Mouse (Mus musculus): Measurements from ENCODE around the gene Mpi. TPM values are rescaled to one million over a fixed set of nuclear protein-coding genes. Genes with fewer than 3 reads are reported as not detected.

Mpi gene
- polyA plus RNA-seq (2015; fragmentation: Nextera tagmentation; extraction: Ambion mirVana): 75.3 and 80.5 TPM in 2 replicates

DNA sequence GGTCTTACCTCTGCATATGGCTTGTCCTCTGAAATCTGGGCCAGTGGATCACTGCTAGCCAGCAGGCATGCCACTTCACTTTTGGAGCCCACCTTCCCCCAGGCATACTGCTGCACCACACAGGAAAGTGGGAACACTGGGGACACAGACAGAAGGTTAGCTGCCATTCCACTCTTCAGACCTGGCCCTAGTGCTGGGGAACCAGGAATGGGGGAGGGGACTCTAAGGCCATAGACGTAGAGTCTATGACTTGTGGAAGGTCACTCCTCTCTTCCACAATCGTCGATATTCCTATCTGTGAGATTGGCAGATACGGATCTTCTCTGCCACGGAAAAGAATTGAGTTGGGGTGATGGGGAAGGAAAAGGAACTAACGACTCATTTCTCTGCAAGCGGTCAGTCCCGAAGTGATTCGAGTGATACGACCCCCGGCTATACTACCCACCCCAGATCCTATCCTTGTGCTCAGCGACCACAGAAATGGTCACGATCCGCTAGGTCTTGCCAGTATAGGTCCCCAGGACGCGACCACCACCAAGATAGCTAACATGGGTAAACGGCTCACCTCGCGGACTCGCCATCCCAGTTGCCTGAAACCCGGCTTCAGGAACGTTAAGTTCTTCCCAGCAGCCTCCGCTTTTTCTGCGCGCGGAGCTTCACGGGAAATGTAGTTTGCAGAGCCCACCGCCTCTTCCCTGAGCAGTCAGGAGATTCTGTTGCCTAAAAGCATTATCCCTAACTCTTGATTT lies at the start of gene Mpi:
Gene Mpi, minus strand, starts transcription at position 625 of the 749 bp plus-strand sequence.
- no peaks in the 10 kb centered on the region for H3K27me3 ChIP-seq (replicated peaks; ENCODE audit: control insufficient read depth, insufficient read depth, low read length)
- no peaks in the 10 kb centered on the region for H3K9me3 ChIP-seq (ENCODE audit: control insufficient read depth, low read length)
- H3K4me3 ChIP-seq (ENCODE audit: low read length): peak within 1 kb of the TSS; percentile 62
- H3K4me2 ChIP-seq (ENCODE audit: low read length): peak within 1 kb of the TSS; percentile 61
- H3K36me3 ChIP-seq (ENCODE audit: control insufficient read depth, insufficient read depth, low read length): peaks cover 7% of the 10 kb centered on the region; the same call in 1 of the 2 replicates
- no peak within 1 kb of the TSS for H3K27ac ChIP-seq (ENCODE audit: low read depth, low read length)
- H3K9ac ChIP-seq (ENCODE audit: low read depth, low read length): peak within 1 kb of the TSS; percentile 71
- ATAC-seq: peak; percentile 68
- 3% methylated on average over 28 of the region's 28 CpGs for WGBS
- H3K4me1 ChIP-seq (ENCODE audit: control insufficient read depth, insufficient read depth, low read depth, low read length): peaks cover 14% of the 10 kb centered on the region

DNA sequence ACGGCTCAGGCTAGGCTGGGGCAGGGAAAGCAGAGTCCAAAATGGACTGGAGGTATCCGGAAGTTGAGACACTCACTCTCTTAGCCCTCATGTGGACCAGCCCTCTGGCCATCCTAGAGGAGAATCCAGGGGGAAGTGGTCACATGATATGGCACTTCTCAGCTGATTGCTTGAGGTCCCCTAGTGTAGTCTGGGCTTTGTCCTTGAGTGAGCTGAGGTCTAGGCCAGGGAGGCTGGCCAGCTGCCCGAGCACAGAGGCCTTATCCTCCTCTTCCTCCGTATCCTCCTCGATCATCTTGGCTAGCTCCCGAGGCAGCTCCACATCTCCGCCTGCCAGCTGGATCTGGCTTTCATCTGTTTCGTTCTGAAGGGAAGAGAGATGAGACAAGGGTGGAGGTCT lies 49.5 kb upstream of the Mpi start:
- WGBS: 79% methylated on average over 8 of the region's 8 CpGs
- H3K9me3 ChIP-seq (ENCODE audit: control insufficient read depth, low read length): no peaks in the 10 kb centered on the region
- no peak overlapping the region for H3K4me2 ChIP-seq (ENCODE audit: low read length)
- H3K4me1 ChIP-seq (ENCODE audit: control insufficient read depth, insufficient read depth, low read depth, low read length): peaks cover 12% of the 10 kb centered on the region; the same call in 1 of the 2 replicates
- no peak overlapping the region for H3K27ac ChIP-seq (ENCODE audit: low read depth, low read length)
- no peaks in the 10 kb centered on the region for H3K36me3 ChIP-seq (ENCODE audit: control insufficient read depth, insufficient read depth, low read length)
- peaks cover 8% of the 10 kb centered on the region for H3K27me3 ChIP-seq (replicated peaks; ENCODE audit: control insufficient read depth, insufficient read depth, low read length)
- ATAC-seq: no peak
- H3K9ac ChIP-seq (ENCODE audit: low read depth, low read length): no peak overlapping the region
- H3K4me3 ChIP-seq (ENCODE audit: low read length): no peak overlapping the region

DNA sequence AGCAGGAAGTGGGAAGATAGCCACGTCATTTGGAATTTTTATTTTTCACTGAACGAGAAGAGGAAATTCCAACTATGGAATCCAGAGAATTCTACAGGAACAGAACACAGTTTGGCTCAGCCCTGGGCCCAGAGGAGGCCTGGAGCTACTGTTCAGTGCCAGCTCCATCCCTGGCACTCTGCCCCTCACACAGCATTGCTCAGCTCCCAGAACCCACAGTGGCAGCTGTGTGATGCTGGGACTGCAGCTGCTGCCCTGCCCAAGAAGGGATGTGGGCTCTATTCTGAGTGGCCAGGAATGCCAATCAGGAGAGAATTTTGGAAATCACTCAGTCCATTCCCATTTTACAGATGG lies 48.8 kb upstream of the Mpi start:
- 62% methylated on average over 2 of the region's 2 CpGs for WGBS
- Histone ChIP-seq H3K4me1 (ENCODE audit: control insufficient read depth, insufficient read depth, low read depth, low read length) (peaks cover 10% of the 10 kb centered on the region; the same call in 1 of the 2 replicates), H3K4me3 (ENCODE audit: low read length) (no peak overlapping the region), H3K9me3 (ENCODE audit: control insufficient read depth, low read length) (no peaks in the 10 kb centered on the region), H3K9ac (ENCODE audit: low read depth, low read length) (no peak overlapping the region), H3K27me3 (replicated peaks; ENCODE audit: control insufficient read depth, insufficient read depth, low read length) (peaks cover 8% of the 10 kb centered on the region), H3K4me2 (ENCODE audit: low read length) (no peak overlapping the region), H3K36me3 (ENCODE audit: control insufficient read depth, insufficient read depth, low read length) (no peaks in the 10 kb centered on the region), H3K27ac (ENCODE audit: low read depth, low read length) (no peak overlapping the region)
- ATAC-seq: peak; percentile 72; the same call in 1 of the 2 replicates

DNA sequence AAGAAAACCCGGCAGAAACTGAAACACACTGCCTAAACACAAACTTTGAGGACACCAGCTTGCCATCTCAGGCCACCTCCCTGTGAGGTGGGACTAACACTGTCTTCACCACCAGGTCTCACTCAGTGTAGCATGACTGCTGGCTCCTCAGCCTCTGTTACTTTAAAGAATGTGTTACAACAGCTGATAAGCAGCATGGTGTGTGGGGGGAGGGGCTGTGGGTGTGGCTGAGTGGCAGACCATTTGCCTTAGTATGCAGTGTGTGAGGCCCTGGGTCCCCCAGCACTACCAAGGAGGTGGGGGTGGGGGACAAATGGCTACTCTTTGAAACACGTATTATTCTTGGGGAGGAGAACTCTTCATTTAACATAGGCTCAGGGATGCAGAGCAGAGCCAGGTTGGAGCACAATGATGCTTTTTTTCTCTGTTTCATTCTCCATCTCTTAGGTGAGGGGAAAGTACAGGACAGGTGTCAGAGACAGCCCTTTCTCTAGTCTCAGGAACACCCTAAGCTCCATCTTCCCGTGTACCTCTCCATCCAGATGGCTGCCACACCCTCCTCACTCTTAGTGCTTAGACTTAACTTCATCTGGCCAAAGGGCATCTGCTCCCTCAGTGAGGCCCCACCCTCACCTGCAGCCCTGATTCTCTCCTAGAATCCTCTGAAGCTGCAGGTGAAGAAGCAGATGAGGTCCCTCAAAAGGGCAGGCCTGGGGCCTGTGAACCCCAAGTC lies 48.2 kb upstream of the Mpi start:
- Histone ChIP-seq H3K9ac (ENCODE audit: low read depth, low read length) (no peak overlapping the region), H3K27ac (ENCODE audit: low read depth, low read length) (no peak overlapping the region), H3K4me3 (ENCODE audit: low read length) (no peak overlapping the region), H3K4me2 (ENCODE audit: low read length) (no peak overlapping the region), H3K4me1 (ENCODE audit: control insufficient read depth, insufficient read depth, low read depth, low read length) (peaks cover 5% of the 10 kb centered on the region; the same call in 1 of the 2 replicates), H3K27me3 (replicated peaks; ENCODE audit: control insufficient read depth, insufficient read depth, low read length) (peaks cover 5% of the 10 kb centered on the region), H3K36me3 (ENCODE audit: control insufficient read depth, insufficient read depth, low read length) (no peaks in the 10 kb centered on the region; the same call in 1 of the 2 replicates), H3K9me3 (ENCODE audit: control insufficient read depth, low read length) (no peaks in the 10 kb centered on the region)
- ATAC-seq: 0 out of 2 replicates have a peak, but pooled peaks have one; percentile 26
- 11% methylated on average over 3 of the region's 3 CpGs for WGBS

DNA sequence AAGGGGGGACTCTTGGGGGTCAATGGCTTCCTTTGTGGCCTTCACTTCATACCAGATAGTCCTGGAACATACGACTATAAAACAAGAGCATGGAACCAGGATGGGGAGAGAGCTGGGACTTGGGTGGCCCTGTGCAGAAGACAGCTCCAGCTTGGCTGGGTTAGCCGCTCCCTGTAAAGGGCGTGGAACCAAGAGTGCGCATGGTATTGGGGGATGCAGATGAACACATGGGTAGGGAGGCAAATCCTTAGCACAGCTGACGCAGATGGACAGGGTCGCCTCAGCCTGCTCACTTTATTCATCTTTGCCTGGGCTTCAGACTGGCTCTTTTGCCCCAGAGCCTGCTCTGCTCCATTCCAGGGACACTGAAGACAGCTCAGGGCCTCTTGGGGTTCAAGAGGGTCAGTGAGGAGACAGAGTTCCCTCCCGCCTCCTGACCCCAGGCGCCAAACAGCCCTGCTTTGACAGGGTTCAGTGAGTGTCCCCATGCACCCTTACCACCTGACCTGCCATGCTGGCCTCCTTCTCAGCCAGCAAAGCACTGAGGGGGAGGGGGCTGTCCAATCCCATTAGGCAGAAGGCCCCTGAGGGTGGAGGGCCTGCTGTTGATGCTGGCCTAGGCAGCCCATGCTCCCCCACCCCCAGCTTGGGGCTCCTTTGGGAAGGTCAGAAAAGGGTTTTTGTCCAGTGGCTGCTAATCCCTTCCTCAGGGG lies 46.4 kb upstream of the Mpi start:
- no peak overlapping the region; the same call in 1 of the 2 replicates for H3K27ac ChIP-seq (ENCODE audit: low read depth, low read length)
- no peak overlapping the region for H3K4me3 ChIP-seq (ENCODE audit: low read length)
- ATAC-seq: no peak

DNA sequence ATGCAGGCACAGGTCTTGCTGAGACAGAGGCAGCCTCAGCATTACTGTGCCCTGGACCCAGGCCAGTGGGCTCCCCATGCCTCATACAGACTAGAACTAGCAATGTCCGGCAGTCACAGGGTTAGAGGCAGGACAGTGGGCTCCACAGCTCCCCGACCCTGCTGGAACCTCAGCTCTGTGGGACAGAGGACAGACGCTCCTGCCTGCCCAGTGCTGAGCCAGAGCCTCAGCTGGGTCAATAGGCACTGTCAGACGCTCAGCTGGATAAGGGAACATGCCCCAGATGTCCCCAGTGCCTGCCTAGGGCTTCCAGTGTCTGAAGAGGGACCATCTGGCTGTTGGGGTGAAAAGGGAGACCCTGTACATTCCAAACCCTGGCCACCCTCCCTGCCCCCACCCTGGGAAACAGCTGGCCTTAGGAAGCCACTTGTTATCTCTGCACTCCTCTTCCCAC lies 45.4 kb upstream of the Mpi start:
- Histone ChIP-seq H3K9ac (ENCODE audit: low read depth, low read length) (0 out of 2 replicates have a peak overlapping the region, but pooled peaks have one; percentile 19), H3K4me3 (ENCODE audit: low read length) (no peak overlapping the region), H3K4me2 (ENCODE audit: low read length) (no peak overlapping the region), H3K27ac (ENCODE audit: low read depth, low read length) (no peak overlapping the region; the same call in 1 of the 2 replicates), H3K36me3 (ENCODE audit: control insufficient read depth, insufficient read depth, low read length) (peaks cover 12% of the 10 kb centered on the region; the same call in 1 of the 2 replicates), H3K4me1 (ENCODE audit: control insufficient read depth, insufficient read depth, low read depth, low read length) (peaks cover 5% of the 10 kb centered on the region; the same call in 1 of the 2 replicates), H3K9me3 (ENCODE audit: control insufficient read depth, low read length) (no peaks in the 10 kb centered on the region), H3K27me3 (replicated peaks; ENCODE audit: control insufficient read depth, insufficient read depth, low read length) (no peaks in the 10 kb centered on the region)
- ATAC-seq: no peak
- 20% methylated on average over 4 of the region's 4 CpGs for WGBS

More for the DNA sequence above, 46.4 kb upstream of the Mpi start:
- 43% methylated on average over 8 of the region's 8 CpGs for WGBS
- peaks cover 6% of the 10 kb centered on the region; the same call in 1 of the 2 replicates for H3K36me3 ChIP-seq (ENCODE audit: control insufficient read depth, insufficient read depth, low read length)
- no peak overlapping the region for H3K9ac ChIP-seq (ENCODE audit: low read depth, low read length)
- H3K4me2 ChIP-seq (ENCODE audit: low read length): no peak overlapping the region
- no peaks in the 10 kb centered on the region for H3K27me3 ChIP-seq (replicated peaks; ENCODE audit: control insufficient read depth, insufficient read depth, low read length)
- peaks cover 5% of the 10 kb centered on the region; the same call in 1 of the 2 replicates for H3K4me1 ChIP-seq (ENCODE audit: control insufficient read depth, insufficient read depth, low read depth, low read length)
- no peaks in the 10 kb centered on the region for H3K9me3 ChIP-seq (ENCODE audit: control insufficient read depth, low read length)

DNA sequence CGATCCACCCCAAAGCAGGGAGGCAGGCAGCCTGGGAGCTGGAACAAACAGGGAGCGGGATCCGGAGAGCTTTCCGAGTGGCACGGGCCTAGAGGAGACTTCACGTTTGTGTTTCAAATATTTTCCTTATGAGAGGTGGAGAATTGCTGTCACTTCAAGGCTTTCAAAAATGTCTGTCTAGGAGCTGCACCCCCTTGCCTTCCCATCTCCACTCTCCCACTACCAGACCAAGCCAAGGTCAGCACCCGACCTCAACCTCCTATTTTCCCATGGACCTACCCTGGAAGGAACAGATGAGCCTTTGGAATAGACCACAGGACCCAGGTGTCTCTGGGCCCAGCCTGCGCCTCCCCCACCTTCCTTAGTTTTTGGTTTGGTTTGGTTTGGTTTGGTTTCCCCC lies 44.7 kb upstream of the Mpi start:
- Histone ChIP-seq H3K4me3 (ENCODE audit: low read length) (no peak overlapping the region), H3K27ac (ENCODE audit: low read depth, low read length) (no peak overlapping the region), H3K4me2 (ENCODE audit: low read length) (no peak overlapping the region), H3K4me1 (ENCODE audit: control insufficient read depth, insufficient read depth, low read depth, low read length) (peaks cover 5% of the 10 kb centered on the region; the same call in 1 of the 2 replicates), H3K9ac (ENCODE audit: low read depth, low read length) (no peak overlapping the region), H3K36me3 (ENCODE audit: control insufficient read depth, insufficient read depth, low read length) (peaks cover 12% of the 10 kb centered on the region; the same call in 1 of the 2 replicates), H3K9me3 (ENCODE audit: control insufficient read depth, low read length) (no peaks in the 10 kb centered on the region), H3K27me3 (replicated peaks; ENCODE audit: control insufficient read depth, insufficient read depth, low read length) (no peaks in the 10 kb centered on the region)
- 86% methylated on average over 8 of the region's 8 CpGs for WGBS
- no peak for ATAC-seq

DNA sequence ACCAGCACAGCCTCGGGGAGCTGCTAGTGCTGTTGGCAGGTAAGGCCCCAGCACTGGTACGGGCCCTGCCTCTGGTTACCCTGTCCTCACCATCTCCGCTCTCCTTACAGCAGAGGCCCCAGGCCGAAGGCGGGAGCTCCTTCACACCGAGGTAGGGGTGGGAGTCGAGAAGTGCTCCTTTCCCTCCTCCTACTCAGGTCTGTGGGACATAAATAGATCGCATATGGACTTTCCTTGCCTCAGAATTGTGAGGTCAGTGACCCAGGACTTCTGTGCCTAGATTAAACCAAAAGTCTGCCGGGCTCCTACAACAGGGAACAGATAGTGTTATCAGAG lies 41.6 kb upstream of the Mpi start:
- H3K27ac ChIP-seq (ENCODE audit: low read depth, low read length): no peak overlapping the region
- no peak overlapping the region for H3K4me3 ChIP-seq (ENCODE audit: low read length)
- H3K9me3 ChIP-seq (ENCODE audit: control insufficient read depth, low read length): no peaks in the 10 kb centered on the region
- no peak for ATAC-seq
- H3K36me3 ChIP-seq (ENCODE audit: control insufficient read depth, insufficient read depth, low read length): peaks cover 12% of the 10 kb centered on the region; the same call in 1 of the 2 replicates
- WGBS: 64% methylated on average over 9 of the region's 9 CpGs
- H3K4me1 ChIP-seq (ENCODE audit: control insufficient read depth, insufficient read depth, low read depth, low read length): peaks cover 8% of the 10 kb centered on the region
- no peaks in the 10 kb centered on the region for H3K27me3 ChIP-seq (replicated peaks; ENCODE audit: control insufficient read depth, insufficient read depth, low read length)
- no peak overlapping the region for H3K9ac ChIP-seq (ENCODE audit: low read depth, low read length)
- no peak overlapping the region for H3K4me2 ChIP-seq (ENCODE audit: low read length)
